Mouse (Mus musculus) cerebellum, adult 9-10 months (tissue): Measurements from ENCODE around the gene A730061H03Rik.

Source experiments
- DNase-seq: peaks from one replicate; pipeline ENCODE4 v3.0.0; 2022

Gene A730061H03Rik

GRCm38 (mm10) chr14:55560202-55561073 is at the start of gene A730061H03Rik:
Gene A730061H03Rik (minus strand): TSS chr14:55560406.
- peak; percentile 100 for DNase-seq

- DNase-seq = no peak
Measured at GRCm38 (mm10) chr14:55608339-55608738, 48.1 kb upstream of the A730061H03Rik start.

- no peak for DNase-seq
Measured at GRCm38 (mm10) chr14:55605743-55606459, 45.7 kb upstream of the A730061H03Rik start.

GRCm38 (mm10) chr14:55604823-55605222 is 44.6 kb upstream of the A730061H03Rik start:
- no peak for DNase-seq

GRCm38 (mm10) chr14:55603633-55604576 is 43.7 kb upstream of the A730061H03Rik start:
- DNase-seq = peak; percentile 85

GRCm38 (mm10) chr14:55603271-55603632 is 43.0 kb upstream of the A730061H03Rik start, which contains the start of gene Irf9:
Gene Irf9 (plus strand): TSS chr14:55603571.
- DNase-seq = no peak

- DNase-seq = no peak
Measured at GRCm38 (mm10) chr14:55598521-55599390, 38.5 kb upstream of the A730061H03Rik start.

- DNase-seq = no peak
Measured at GRCm38 (mm10) chr14:55596036-55596690, 36.0 kb upstream of the A730061H03Rik start.

- DNase-seq = no peak
Measured at GRCm38 (mm10) chr14:55592226-55592625, 32.0 kb upstream of the A730061H03Rik start.

GRCm38 (mm10) chr14:55591331-55591891 is 31.2 kb upstream of the A730061H03Rik start, which contains the start of gene Rnf31:
Gene Rnf31 (plus strand): TSS chr14:55591708.
- peak; percentile 94 for DNase-seq

GRCm38 (mm10) chr14:55590748-55591330 is 30.6 kb upstream of the A730061H03Rik start, which contains the start of gene Psme2:
Gene Psme2 (minus strand): TSS chr14:55591113.
- DNase-seq = peak; percentile 90

GRCm38 (mm10) chr14:55589771-55590448 is 29.7 kb upstream of the A730061H03Rik start:
- DNase-seq = no peak

GRCm38 (mm10) chr14:55589271-55589670 is 29.1 kb upstream of the A730061H03Rik start:
- DNase-seq = no peak

GRCm38 (mm10) chr14:55586149-55586548 is 25.9 kb upstream of the A730061H03Rik start:
- DNase-seq = no peak

- DNase-seq = no peak
Measured at GRCm38 (mm10) chr14:55585566-55585960, 25.4 kb upstream of the A730061H03Rik start.

GRCm38 (mm10) chr14:55584702-55585565 is 24.7 kb upstream of the A730061H03Rik start, which contains the start of gene Emc9:
Gene Emc9 (minus strand): TSS chr14:55585302.
- peak; percentile 85 for DNase-seq

- DNase-seq = no peak
Measured at GRCm38 (mm10) chr14:55584303-55584701, 24.1 kb upstream of the A730061H03Rik start.

GRCm38 (mm10) chr14:55581981-55582681 is 21.9 kb upstream of the A730061H03Rik start:
- no peak for DNase-seq
